Mouse (Mus musculus): ENCODE results near the gene Mak. TPM values are rescaled to one million over a fixed set of nuclear protein-coding genes. Genes with fewer than 3 reads are reported as not detected.
A peak's percentile ranks its signal among the peaks of the same experiment; 100 is the strongest.
"Not testable (repeated sequence)": the region's sequence is repeated elsewhere in the genome, so short reads cannot be mapped to it uniquely, and the experiment has no call there.

Gene Mak
- total and polyA plus RNA-seq, 3 experiments, result 0.05 TPM; not detected in 2

- peak overlapping the region; percentile 98 for H3K4me3 ChIP-seq (ENCODE audit: low read depth, low read length)
- H3K27me3 ChIP-seq (ENCODE audit: insufficient read depth, low read length), result no peaks in the 10 kb centered on the region
- H3K4me1 ChIP-seq (ENCODE audit: insufficient read depth, low read depth, low read length), result peaks cover 30% of the 10 kb centered on the region
- DNase-seq (ENCODE audit: low spot score), result peak; percentile 6
- no peak for TF ChIP-seq CTCF (IDR thresholded peaks at IDR 0.05; ENCODE audit: low read depth, low read length)
- TF ChIP-seq GATA2 (IDR thresholded peaks at IDR 0.05; ENCODE audit: borderline replicate concordance, low read depth, low read length), result no peak
- ATAC-seq (ENCODE audit: extremely low read depth, insufficient number of reproducible peaks, low FRiP score, poor library complexity, severe bottlenecking), result no peak
- no peaks in the 10 kb centered on the region for H3K9me3 ChIP-seq (replicated peaks)
- peaks cover 28% of the 10 kb centered on the region for H3K36me3 ChIP-seq (replicated peaks)
These were observed 79.2 kb downstream of the Mak start for GRCm38 (mm10) chr13:41000140-41000925.

DNA sequence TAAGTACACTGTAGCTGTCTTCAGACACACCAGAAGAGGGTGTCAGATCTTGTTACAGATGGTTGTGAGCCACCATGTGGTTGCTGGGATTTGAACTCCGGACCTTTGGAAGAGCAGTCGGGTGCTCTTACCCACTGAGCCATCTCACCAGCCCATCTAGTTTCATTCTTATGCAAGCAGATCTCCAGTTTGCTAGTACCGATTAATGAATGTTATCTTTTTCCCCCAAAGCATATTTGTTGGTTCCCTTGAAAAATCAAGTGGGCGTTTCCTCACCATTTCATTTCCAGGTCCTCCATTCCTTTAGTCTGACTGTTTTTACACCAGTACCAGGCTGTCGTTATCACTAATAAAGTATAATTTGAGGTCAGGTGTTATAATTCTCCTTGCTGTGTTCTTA, 81.0 kb downstream of the Mak start:
- ATAC-seq (ENCODE audit: extremely low read depth, insufficient number of reproducible peaks, low FRiP score, poor library complexity, severe bottlenecking); DNase-seq (ENCODE audit: low spot score); H3K9me3 ChIP-seq (replicated peaks); H3K4me3 ChIP-seq (ENCODE audit: low read depth, low read length); H3K27me3 ChIP-seq (ENCODE audit: insufficient read depth, low read length): not testable (repeated sequence)
- H3K36me3 ChIP-seq (replicated peaks), result peaks cover 10% of the 10 kb centered on the region
- H3K4me1 ChIP-seq (ENCODE audit: insufficient read depth, low read depth, low read length), result peaks cover 33% of the 10 kb centered on the region

DNA sequence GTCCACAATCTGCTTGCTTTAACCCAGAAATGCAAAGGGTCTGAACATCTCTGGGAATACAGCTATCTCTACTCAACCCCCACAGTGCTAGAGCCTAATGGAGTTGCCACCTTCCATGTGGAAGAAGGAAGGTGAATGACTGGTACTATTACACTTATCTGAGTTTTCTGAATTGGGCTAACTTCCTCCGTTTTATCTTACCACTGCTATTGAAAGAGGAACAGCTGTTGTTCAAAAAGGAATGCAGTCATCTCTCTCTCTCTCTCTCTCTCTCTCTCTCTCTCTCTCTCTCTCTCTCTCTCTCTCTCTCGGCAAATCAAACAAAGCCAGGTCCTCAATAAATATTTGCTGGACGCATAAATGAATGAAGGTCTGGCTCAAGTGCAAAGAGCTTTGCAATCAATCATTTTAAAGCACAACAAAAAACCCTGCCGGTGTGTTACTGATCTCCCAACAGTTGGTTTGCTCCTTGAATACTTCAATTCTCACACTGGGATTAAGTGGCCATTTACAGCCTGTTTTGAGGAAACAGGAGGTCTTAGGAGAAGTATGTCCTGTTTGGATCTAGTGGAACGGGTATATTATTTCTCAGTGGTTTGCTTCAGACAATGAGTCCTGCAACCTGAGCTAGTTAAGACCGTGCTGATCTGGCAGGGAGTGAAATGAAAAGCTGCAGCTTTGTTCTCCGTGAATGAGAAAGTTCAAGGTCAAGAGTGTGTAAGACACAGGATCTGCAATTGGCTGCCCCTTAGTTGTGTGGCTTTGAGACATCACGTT, 84.8 kb downstream of the Mak start:
- H3K4me3 ChIP-seq (ENCODE audit: low read depth, low read length), result no peak overlapping the region
- ATAC-seq (ENCODE audit: extremely low read depth, insufficient number of reproducible peaks, low FRiP score, poor library complexity, severe bottlenecking) (peak; percentile 28; the same call in 1 of the 2 replicates), DNase-seq (ENCODE audit: low spot score) (no peak)
- H3K36me3 ChIP-seq (replicated peaks), result no peaks in the 10 kb centered on the region
- H3K4me1 ChIP-seq (ENCODE audit: insufficient read depth, low read depth, low read length), result peaks cover 12% of the 10 kb centered on the region
- no peaks in the 10 kb centered on the region for H3K27me3 ChIP-seq (ENCODE audit: insufficient read depth, low read length)
- TF ChIP-seq POLR2AphosphoS5 (IDR thresholded peaks at IDR 0.05; ENCODE audit: insufficient replicate concordance, low read depth, low read length) (no peak), GATA1 (IDR thresholded peaks at IDR 0.05; ENCODE audit: borderline replicate concordance, low read length) (no peak), TAL1 (conservative IDR thresholded peaks at IDR 0.05; ENCODE audit: low read depth, low read length) (no peak), CTCF (IDR thresholded peaks at IDR 0.05; ENCODE audit: low read depth, low read length) (no peak)
- no peaks in the 10 kb centered on the region for H3K9me3 ChIP-seq (replicated peaks)

- peaks cover 4% of the 10 kb centered on the region for H3K4me1 ChIP-seq (ENCODE audit: insufficient read depth, low read depth, low read length)
- ATAC-seq (ENCODE audit: extremely low read depth, insufficient number of reproducible peaks, low FRiP score, poor library complexity, severe bottlenecking) (no peak), DNase-seq (ENCODE audit: low spot score) (no peak)
- H3K9me3 ChIP-seq (replicated peaks), result no peaks in the 10 kb centered on the region
- TF ChIP-seq CTCF (IDR thresholded peaks at IDR 0.05; ENCODE audit: low read depth, low read length) (no peak), POLR2AphosphoS5 (IDR thresholded peaks at IDR 0.05; ENCODE audit: insufficient replicate concordance, low read depth, low read length) (no peak), TAL1 (conservative IDR thresholded peaks at IDR 0.05; ENCODE audit: low read depth, low read length) (no peak), GATA1 (IDR thresholded peaks at IDR 0.05; ENCODE audit: borderline replicate concordance, low read length) (no peak), GATA2 (IDR thresholded peaks at IDR 0.05; ENCODE audit: borderline replicate concordance, low read depth, low read length) (no peak)
- no peaks in the 10 kb centered on the region for H3K27me3 ChIP-seq (ENCODE audit: insufficient read depth, low read length)
- H3K36me3 ChIP-seq (replicated peaks), result no peaks in the 10 kb centered on the region
- no peak overlapping the region for H3K4me3 ChIP-seq (ENCODE audit: low read depth, low read length)
These were observed 91.1 kb downstream of the Mak start for GRCm38 (mm10) chr13:40988418-40988817.

GRCm38 (mm10) chr13:40987608-40988303, 91.8 kb downstream of the Mak start:
- DNase-seq (ENCODE audit: low spot score); H3K9me3 ChIP-seq (replicated peaks); H3K4me1 ChIP-seq (ENCODE audit: insufficient read depth, low read depth, low read length); ATAC-seq (ENCODE audit: extremely low read depth, insufficient number of reproducible peaks, low FRiP score, poor library complexity, severe bottlenecking); H3K36me3 ChIP-seq (replicated peaks); H3K27me3 ChIP-seq (ENCODE audit: insufficient read depth, low read length); H3K4me3 ChIP-seq (ENCODE audit: low read depth, low read length): not testable (repeated sequence)

DNA sequence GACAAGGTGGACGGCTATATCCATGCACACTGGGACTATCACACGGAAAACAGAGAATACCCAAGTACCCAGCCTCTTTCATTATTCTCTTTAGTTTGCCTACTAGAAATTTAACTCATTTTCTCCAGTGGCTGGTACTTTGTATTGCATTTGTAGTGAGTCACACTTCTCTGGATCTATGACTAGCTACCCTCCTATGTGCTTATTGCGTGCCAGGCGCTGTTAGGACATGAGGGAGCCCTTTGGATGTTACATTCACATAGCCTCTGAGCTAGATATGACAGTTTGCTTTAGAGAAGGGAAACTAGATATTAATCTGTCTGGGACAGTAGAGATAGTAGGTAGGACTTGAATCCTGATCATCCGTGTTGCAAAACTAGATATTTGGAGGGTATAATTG, 93.4 kb downstream of the Mak start:
- DNase-seq (ENCODE audit: low spot score) (no peak), ATAC-seq (ENCODE audit: extremely low read depth, insufficient number of reproducible peaks, low FRiP score, poor library complexity, severe bottlenecking) (no peak)
- Histone ChIP-seq H3K4me3 (ENCODE audit: low read depth, low read length) (no peak overlapping the region), H3K27me3 (ENCODE audit: insufficient read depth, low read length) (peaks cover 2% of the 10 kb centered on the region; the same call in 1 of the 2 replicates), H3K36me3 (replicated peaks) (no peaks in the 10 kb centered on the region), H3K9me3 (replicated peaks) (no peaks in the 10 kb centered on the region), H3K4me1 (ENCODE audit: insufficient read depth, low read depth, low read length) (peaks cover 4% of the 10 kb centered on the region)
- TF ChIP-seq POLR2AphosphoS5 (IDR thresholded peaks at IDR 0.05; ENCODE audit: insufficient replicate concordance, low read depth, low read length), result no peak

All from G1E (cell line).